Mouse (Mus musculus) kidney, adult 11 months (tissue): ENCODE data around the gene Scamp3.
"Not testable (repeated sequence)": the region's sequence is repeated elsewhere in the genome, so short reads cannot be mapped to it uniquely, and the experiment has no call there.

Experiments
- DNase-seq: peaks from one replicate; pipeline ENCODE4 v3.0.0; 2022

Gene Scamp3

DNA sequence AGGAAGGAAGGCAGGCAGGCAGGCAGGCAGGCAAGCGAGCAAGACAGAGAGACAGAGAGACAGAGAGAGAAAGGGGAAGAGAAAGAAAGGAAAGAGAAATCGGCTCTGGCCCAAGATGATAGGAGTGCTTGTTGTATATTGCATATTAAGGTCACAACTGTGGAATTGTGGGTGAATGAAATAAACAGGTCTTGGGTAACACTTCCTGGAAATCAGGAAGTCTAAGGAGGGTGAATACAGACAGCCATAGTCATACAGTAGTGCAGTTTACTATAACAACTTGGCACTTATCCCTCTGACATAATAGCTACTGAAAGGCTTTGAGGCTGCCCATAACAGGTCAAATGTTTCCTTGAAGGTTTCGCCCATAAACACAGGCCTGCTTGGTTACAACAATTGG is 22.6 kb downstream of the Scamp3 start:
- no peak for DNase-seq

DNA sequence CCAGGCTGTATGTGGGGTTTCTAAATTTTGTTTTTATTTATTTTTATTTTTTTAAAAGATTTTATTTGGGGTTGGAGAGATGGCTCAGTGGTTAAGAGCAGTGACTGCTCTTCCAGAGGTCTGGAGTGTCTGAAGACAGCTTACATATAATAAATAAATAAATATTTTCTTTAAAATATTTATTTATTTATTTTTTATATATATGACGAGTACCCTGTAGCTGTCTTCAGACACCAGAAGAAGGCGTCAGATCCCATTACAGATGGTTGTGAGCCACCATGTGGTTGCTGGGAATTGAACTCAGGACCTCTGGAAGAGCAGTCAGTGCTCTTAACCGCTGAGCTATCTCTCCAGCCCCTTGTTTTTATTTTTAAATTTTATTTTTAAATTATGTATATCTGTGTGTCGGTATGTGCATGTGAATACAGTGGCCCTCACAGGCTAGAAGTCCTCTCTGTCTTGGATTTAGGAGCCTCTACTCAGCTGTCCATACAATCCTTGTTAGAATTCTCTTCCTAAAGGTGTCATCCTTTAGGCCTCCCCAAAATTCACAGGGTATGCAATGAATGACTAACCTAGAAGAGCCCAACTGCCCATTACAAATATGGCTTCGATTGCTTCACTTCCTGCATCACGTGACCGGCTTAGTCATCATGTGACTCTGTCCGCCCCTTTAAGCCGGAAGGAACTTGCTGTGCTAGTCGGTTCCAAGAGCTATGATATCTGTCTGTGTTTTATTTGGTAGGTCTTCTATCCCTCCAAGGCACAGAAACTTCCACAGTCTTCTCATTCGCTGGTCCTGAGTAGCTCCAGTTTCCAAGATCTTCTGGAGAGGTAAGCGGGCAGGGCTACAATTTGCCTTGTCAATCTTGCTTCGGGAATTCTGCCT is 25.2 kb downstream of the Scamp3 start, which contains the start of gene Gba:
Gene Gba, plus strand, starts transcription at position 676 of the 889 bp plus-strand sequence.
- DNase-seq, result peak; percentile 76

DNA sequence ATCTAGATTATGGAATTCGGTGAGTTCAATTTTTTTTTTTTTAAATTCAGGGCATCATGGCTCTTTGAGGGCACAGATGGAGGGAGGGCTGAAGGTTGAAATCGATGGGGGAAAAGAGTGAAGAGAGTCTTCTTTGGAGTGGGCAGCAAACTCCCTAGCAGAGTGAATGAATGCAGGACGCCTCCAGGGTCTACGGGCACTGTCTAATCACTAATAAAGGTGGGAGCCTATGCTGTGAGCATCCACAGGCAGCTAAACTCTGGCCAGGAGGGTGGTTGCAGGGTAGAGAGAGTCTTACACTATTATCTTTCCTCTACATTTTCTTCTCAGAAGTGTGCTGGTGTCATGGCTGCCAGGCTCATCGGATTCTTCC is 25.9 kb downstream of the Scamp3 start:
- DNase-seq, result no peak

DNA sequence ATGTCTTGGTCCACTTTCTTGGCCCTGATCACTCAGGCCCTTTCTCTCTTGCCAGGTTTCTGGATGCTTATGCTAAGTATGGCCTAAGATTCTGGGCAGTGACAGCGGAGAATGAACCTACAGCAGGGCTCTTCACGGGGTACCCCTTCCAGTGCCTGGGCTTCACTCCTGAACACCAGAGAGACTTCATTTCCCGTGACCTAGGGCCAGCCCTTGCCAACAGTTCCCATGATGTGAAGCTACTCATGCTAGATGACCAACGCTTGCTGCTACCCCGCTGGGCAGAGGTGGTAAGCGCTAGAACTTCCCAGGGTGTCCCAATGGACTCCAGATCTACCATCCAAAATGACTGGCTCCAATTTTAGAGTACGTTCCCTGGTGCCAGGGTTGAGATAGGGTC is 28.8 kb downstream of the Scamp3 start:
- DNase-seq, result no peak

DNA sequence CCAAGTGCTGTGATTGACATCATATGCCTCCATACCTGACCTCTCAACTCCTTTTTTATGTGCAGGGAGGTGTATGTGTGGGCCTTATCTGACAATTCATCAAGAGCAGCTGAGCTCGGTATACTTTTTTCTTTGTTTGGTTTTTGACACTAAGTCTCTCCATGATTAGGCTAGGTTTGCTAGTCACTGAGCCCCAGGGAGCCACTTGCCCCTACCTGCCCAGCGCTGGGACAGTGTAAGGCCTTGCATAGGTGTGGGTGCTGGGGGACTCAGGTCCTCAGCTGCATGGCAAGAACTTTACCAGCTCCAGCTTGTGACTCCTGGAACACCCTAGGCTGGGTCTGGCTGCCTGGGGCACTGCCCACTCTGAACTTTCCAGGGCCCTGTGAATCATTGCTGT is 29.4 kb downstream of the Scamp3 start:
- DNase-seq, result no peak

DNA sequence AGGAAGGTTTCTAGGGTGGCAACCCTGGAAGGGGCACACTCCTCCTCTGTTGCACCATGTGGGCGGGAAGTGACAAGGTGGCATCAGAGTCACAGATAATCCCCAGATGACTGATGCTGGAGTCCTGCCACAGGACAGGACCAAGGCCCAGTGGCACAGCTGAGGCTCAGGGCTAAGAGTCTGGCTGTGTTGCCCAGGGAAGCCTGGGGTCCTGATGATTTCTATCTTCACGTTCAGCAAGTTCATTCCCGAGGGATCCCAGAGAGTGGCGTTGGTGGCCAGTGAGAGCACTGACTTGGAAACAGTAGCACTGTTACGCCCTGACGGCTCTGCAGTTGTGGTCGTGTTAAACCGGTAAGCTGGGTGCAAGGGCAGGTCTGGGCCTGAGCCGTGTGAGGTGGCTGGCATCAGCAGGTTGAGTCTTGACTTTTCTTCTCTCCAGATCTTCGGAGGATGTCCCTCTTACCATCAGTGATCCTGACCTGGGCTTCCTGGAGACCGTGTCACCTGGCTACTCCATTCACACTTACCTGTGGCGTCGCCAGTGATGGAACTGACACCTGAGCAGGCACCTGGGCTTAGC is 30.9 kb downstream of the Scamp3 start:
- DNase-seq, result no peak

DNA sequence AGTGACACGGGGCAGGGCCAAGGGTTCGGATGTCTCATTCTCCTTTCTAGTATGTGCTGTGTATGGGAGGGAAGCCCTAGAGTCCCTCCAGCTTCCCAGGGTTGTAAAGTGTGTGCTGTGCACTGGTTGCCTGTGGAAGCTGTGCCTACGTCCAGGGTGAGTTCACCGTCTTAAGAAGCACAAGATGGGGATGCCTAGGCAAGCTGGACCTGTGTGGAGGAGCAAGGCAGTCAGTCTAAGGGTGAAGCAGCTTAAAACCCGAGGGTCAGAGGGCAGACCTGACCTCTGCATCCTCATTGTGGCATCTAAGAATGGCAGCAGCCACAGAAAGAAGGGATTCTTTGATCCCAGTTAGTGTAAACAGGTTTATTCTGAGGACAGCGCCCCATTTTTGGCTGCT is 31.5 kb downstream of the Scamp3 start:
- DNase-seq, result no peak

DNA sequence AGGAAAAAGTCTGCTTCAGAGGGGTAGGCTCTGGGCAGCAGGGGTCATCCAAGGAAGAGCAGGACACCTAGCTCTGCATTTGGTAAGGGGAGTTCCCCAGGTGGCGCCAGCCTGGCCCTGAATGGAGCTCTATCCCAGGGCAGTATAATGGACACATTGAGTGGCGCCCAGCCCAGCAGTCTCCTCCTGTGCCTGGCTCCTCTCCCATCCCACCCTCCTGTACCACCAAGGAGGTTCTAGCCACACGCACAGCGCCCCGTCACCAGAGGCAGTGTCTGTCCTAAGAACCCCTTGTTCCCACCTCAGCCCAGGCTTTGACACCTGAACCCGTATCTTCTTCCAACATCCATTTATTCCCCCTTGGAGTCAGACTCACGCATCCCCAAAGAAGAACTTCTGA is 32.5 kb downstream of the Scamp3 start:
- no peak for DNase-seq

DNA sequence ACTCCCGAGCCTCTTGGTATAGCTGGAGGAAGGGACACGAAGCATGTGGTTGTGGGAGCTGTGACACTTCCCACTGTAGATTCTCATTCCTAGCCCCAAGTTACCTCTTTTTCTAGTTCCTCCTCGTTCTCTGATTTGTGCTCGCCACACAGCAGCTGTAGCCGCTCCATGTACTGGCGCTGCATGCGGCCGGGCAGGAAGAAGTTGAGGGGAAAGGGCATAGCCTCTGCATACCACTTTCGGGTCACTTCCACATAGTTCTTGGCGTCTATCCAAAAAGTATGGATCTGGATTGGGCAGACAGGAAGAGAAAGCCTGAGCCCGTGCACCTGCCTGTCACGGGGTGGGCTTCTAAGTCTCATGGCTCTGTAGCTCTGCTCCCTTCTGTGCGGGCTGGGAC is 32.9 kb downstream of the Scamp3 start:
- DNase-seq, result no peak

DNA sequence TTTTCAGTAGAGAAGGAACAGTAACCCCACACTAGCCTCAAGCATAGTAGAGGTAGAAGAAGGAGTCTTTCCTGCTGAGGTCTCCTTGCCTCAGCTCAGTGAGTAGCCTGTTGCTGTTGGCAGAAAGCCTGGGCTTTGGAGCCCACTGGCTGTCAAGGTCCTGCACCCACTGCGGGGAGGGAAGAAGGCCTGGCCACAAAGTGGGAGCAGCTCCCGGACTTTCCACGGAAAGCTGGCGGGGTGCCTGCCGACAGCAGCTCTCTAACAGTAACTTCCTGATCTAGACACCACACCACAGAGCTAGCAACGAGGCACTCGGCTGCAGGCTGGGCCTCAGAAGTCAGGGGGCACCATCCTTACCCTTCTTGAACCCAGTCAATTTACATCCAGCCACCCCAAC is 33.5 kb downstream of the Scamp3 start:
- peak; percentile 48 for DNase-seq

DNA sequence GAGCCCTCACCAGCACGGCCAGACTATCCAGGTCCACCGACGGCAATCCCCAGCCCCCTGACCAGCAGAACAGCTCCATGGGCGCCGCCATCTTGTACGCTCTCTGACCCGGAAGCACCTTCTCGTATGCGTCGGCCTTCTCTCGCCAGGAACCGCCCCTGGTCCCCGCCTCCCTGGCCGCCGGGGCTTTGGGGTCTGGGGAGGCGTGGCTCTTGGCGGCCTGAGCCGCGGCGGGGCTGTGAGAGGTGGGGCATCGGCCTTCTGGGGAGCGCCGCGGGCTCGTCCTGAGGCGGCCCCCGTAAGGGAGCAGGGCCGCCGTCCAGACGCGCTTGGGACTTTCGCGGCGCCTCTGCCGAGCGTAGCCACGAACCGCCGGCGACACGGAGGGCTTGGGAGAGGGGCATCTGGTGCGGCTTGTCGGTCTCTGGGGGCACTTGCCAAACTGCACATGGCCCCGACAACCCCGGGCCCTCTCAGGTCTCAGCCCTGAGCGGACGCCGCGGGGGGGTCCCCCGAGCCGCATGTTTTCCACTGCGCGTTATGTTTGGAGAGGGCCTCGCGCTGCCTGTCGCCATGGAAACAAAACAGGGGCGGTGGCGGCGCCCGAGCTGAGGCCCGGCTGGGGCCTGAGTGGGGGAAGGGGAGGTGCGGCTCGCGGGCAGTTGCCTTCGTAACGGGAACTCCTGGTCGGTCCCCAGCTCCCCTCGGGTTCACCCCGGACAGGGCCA is 36.7 kb downstream of the Scamp3 start:
- peak; percentile 88 for DNase-seq

DNA sequence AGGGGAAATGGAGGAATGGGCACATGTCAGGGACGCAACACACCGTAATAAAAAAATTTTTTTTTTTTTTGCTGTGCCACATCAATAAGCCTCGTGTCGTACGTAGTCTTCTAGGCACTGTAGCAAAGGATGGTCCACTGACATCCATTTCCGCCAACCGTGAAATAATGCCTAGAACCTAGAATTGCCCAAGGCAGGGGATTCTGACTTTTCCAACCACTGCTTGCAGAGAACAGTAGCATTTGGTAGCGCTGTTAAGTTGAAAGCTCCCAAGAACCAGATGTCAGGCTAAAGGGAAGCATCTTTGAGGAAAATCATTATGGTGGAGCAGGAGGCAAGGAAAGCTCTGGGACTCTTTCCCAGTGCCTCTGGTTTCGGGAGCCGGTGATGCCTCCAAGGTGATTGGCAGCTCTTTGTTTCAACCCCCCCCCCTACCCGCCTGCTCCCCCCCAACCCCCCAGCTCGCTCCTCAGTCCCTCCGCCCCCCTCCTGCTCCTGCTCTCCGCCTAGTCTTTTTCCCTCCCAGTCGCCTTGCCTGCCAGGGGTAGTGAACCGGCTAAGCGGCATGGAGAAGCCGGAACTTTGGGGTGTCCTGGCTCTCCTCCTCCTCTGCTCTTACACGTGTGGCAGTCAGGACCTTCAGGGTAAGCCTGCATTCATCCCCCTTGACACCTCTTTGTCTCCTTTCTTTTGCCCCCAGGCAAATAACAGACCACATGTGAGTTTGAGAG is 37.6 kb downstream of the Scamp3 start, which contains the start of gene Thbs3:
Gene Thbs3, plus strand, starts transcription at position 500 of the 731 bp plus-strand sequence.
- DNase-seq, result no peak

DNA sequence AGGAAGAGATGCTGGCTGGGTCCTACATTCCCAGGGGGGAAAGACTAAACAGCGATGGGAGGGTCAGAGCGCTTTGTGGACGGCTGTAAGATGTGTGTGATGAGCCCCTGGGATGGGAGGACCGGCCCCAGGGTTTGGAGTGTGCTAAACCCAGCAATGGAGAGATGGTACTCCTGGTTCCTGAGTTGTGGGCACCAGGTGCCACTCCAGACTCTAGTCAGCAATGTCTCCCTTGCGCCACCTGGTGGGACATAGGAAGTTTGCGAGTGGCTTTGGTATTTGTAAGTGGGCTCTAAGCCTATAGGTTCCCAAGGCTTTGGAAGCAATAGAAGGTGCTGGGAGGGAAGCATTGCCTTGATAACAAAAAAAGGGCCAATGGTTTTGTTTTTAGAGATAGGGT is 38.6 kb downstream of the Scamp3 start:
- peak; percentile 78 for DNase-seq

DNA sequence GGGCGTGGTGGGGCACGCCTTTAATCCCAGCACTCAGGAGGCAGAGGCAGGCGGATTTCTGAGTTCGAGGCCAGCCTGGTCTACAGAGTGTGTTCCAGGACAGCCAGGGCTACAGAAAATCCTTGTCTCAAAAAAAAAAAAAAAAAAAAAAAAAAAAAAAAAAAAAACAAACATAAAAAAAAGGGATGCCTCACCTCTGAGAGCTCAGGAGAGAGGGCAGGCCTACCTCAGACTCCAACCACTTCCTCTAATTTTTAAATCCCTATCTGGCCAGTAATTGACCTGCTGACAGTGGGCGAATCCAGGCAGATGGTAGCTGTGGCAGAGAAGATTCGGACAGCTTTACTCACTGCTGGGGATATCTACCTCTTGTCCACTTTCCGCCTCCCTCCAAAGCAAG is 39.1 kb downstream of the Scamp3 start:
- not testable (repeated sequence) for DNase-seq

DNA sequence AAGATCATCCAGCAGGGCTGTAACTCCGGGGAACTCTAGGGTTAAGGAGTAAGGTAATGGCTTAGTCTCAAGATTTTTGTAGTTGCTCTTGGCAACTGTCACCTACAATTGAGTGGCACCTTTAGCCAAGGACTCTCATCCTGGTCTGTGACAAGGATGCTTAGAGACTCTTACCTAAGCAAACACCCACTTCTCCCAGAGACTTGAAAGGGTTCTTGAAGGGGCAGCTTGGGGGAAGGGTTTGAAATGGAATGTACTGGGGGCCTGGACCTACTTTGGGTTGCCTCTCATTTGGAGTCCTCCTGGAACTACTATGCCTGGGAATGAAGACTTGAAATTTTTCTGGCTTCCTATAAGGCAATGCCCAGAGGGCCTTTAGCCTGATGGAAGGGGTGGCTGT is 41.0 kb downstream of the Scamp3 start:
- no peak for DNase-seq

DNA sequence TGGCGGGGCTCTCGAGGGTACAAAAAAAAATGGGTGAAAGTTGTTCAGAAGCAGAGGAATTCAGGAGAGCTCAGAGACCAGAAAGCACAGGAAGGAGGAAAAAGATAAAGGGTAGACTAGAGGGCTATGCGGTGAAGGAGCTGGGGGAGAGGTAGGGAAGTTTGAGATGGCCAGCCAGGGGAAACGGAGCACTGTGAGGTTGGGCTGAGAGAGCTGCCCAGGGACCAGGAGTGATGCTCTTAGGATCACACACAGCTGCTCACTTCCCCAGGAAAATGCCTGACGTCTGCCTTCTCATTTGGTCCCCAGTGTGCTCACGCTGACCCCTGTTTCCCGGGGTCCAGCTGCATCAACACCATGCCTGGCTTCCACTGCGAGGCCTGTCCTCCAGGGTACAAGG is 42.3 kb downstream of the Scamp3 start:
- DNase-seq, result no peak

DNA sequence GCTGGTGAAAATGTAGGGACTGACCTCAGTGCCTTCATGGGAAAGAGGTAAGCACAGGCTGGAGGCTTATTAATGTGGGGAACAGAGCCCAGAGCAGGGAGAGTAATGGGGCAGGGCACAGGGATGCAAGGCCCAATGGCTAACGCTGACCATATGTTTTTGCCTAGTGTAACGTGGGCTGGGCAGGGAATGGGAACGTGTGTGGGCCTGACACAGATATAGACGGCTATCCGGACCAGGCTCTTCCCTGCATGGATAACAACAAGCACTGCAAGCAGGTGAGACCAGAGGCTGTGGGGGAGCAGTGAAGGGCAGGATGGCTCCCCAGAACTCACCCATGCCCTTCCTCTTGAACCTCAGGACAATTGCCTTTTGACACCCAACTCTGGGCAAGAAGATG is 43.9 kb downstream of the Scamp3 start:
- no peak for DNase-seq

DNA sequence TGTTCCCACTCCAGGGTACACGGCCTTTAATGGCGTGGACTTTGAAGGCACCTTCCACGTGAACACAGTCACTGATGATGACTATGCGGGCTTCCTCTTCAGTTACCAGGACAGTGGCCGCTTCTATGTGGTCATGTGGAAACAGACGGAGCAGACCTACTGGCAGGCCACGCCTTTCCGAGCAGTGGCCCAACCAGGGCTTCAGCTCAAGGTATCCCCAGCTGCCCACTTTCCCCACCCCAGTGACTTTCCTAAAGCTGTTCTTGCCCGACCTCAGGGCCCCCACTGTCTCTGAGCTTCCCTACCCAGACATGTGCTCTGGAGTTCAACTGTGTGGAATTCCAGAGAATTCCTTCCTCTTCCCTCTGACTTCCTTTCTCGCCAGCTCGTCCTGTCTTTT is 47.5 kb downstream of the Scamp3 start:
- DNase-seq, result no peak

DNA sequence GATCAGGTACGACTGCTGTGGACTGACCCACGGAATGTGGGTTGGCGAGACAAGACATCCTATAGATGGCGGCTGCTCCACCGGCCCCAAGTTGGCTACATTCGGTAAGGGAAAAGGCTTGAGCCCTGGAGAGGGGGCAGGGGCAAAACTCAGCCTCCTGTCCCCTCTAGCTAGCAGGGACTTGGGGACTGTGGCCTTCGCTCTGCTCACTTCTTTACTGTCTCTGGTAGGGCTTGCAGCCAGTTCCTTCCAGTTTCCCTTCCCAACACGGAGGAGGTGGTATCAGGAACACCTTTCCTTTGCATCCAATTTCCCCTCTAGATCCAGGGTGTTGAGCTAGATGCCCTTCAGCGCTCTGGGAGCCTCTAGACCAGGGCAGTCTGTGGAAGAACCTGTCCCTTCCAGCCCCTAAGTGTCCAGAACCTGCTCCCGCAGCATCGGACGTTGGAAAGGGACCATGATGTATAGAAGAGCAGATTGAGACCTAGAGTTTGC is 48.1 kb downstream of the Scamp3 start:
- DNase-seq, result no peak

DNA sequence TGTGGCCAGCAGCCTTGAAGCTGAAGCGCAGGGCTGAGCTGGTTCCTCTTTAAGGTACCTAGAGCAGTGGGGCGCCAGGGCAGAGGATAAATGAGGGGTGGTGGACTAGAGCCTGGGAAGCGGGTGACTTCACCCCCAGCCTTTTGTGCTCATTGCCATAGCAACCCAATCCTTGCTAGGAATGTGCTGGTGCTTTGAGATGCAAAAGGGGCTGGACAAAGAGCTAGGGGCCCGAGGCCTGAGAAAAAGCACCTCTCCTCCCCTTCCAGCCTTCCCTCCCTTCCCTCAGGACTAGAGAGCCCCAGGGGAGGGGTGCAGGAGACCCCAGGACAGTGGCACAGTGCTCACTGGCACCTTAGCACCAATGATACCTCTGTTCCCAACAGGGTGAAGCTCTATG is 48.6 kb downstream of the Scamp3 start:
- no peak for DNase-seq

DNA sequence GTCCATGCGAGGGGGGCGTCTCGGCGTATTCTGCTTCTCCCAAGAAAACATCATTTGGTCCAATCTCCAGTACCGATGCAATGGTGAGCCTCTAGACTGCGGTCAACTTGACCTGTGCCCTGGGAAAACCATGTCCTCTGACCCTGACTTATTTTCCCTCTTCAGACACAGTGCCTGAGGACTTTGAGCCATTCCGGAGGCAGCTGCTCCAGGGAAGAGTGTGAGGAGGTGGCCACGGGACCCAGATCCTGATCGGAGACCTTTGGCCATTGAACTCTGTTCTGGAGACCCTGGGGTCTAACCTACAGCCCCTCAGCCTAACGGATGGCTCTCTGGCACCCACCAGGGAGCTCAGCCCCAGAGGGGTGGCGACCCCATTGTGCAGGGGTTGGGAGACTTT is 49.1 kb downstream of the Scamp3 start:
- peak; percentile 54 for DNase-seq

DNA sequence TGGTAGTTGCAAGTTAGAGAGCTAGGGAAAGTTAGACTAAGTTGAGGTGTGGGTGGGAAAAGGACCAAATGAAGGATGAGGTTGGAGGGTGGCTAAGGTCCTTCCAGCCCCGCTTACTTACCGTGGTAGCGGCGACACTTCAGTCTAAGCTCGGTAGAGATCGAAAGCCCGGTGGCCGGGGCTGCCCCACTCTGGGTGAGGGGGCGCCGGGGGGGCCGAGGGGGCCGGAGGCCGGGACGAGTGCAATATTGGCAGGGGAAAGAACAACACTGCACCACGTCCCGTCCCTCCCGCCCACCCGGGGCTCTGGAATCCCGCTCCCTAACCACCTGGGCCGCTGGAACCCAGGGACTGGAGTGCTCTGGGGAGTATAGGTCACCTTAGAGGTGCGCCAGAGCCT is 49.6 kb downstream of the Scamp3 start, which contains the start of gene Mtx1:
Gene Mtx1, minus strand, starts transcription at position 189 of the 400 bp plus-strand sequence.
- DNase-seq, result no peak
